Mouse (Mus musculus) C2C12 (cell line): ENCODE data around the gene Cep164. TPM values are rescaled to one million over a fixed set of nuclear protein-coding genes. Genes with fewer than 3 reads are reported as not detected.

Source experiments
- H3K27me3 ChIP-seq: one replicate; pipeline ENCODE4 v1.6.1; 2011; ENCODE audit not compliant: control insufficient read depth, insufficient read depth, insufficient read length
- H3K36me3 ChIP-seq: one replicate; pipeline ENCODE4 v1.6.1; 2011; ENCODE audit not compliant: control insufficient read depth, insufficient read depth
- H3K4me3 ChIP-seq: one replicate; pipeline ENCODE4 v1.5.1; 2011; ENCODE audit warnings: mild to moderate bottlenecking, control low read depth; ENCODE audit not compliant: poor library complexity, insufficient read depth, severe bottlenecking
- H3K79me2 ChIP-seq: one replicate; pipeline ENCODE4 v1.6.1; 2011; ENCODE audit not compliant: control insufficient read depth, insufficient read depth
- H3K79me3 ChIP-seq: one replicate; pipeline ENCODE4 v1.6.1; 2011; ENCODE audit warnings: low read depth, control low read depth
- H3ac ChIP-seq: one replicate; pipeline ENCODE3; 2011; ENCODE audit warnings: low read depth; ENCODE audit not compliant: control insufficient read depth, insufficient read length
- CEBPB ChIP-seq: IDR thresholded peaks from one replicate; pipeline ENCODE4 v1.6.1; 2011; ENCODE audit warnings: low read depth, mild to moderate bottlenecking, control low read depth, moderate library complexity
- CTCF ChIP-seq: IDR thresholded peaks from one replicate; pipeline ENCODE4 v1.5.1; 2011; ENCODE audit not compliant: control insufficient read depth, insufficient read depth, insufficient read length
- FOSL1 ChIP-seq: IDR thresholded peaks from one replicate; pipeline ENCODE4 v1.8.0; 2011; ENCODE audit warnings: mild to moderate bottlenecking, low read length; ENCODE audit not compliant: poor library complexity, insufficient read depth, severe bottlenecking
- MAX ChIP-seq: IDR thresholded peaks from one replicate; pipeline ENCODE4 v1.6.1; 2011; ENCODE audit warnings: mild to moderate bottlenecking, control low read depth
- MYOD1 ChIP-seq: IDR thresholded peaks from one replicate; pipeline ENCODE4 v1.6.1; 2011; ENCODE audit warnings: low read depth; ENCODE audit not compliant: control insufficient read depth, insufficient read length
- MYOG ChIP-seq: IDR thresholded peaks from one replicate; pipeline ENCODE4 v1.6.1; 2011; ENCODE audit not compliant: control insufficient read depth, insufficient read length; ENCODE audit errors: extremely low read depth
- USF1 ChIP-seq: IDR thresholded peaks from one replicate; pipeline ENCODE4 v1.6.1; 2011; ENCODE audit warnings: low read depth, mild to moderate bottlenecking, control low read depth, moderate library complexity
- polyA plus RNA-seq: library from polyadenylated mRNA; unstranded; fragments of >200 nt; fragmentation: generic; extraction: Trizol; gene quantifications from one replicate; pipeline ENCODE4 v1.2.1, GENCODE M21; 2012; ENCODE audit warnings: missing spikeins

Cep164 gene
- polyA plus RNA-seq, 1 experiment, result 12.7 TPM

DNA sequence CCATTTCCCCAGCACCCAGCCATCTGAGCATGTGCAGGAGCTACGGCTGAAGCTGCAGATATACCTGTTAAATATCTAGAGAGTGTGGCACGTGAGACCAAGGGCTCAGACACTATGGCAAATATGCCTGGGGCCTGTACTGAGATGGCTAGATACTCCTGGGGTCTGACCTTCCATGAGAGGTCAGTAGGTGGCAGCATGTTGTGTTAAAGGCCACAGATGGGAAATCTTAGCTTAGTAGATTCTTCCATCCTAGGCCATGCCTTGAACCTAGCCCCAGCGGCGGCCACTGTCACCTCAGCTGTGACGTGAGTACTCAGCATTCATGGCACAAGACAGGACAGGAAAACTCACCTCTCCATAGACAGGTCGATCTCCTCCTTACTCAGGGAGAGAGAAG lies 54.4 kb downstream of the Cep164 start:
- no peaks in the 10 kb centered on the region for H3K79me3 ChIP-seq
- TF ChIP-seq MYOD1 (no peak), CEBPB (no peak), CTCF (no peak), MAX (no peak), USF1 (no peak), FOSL1 (no peak), MYOG (no peak)
- H3K36me3 ChIP-seq, result peaks cover 5% of the 10 kb centered on the region

GRCm38 (mm10) chr9:45769596-45769995 lies 58.9 kb downstream of the Cep164 start:
- Histone ChIP-seq H3K4me3 (no peak overlapping the region), H3K79me2 (no peaks in the 10 kb centered on the region), H3K27me3 (no peaks in the 10 kb centered on the region), H3ac (no peak overlapping the region), H3K36me3 (peaks cover 8% of the 10 kb centered on the region), H3K79me3 (no peaks in the 10 kb centered on the region)
- TF ChIP-seq FOSL1, result no peak
- no peak for TF ChIP-seq CEBPB
- no peak for TF ChIP-seq MAX
- no peak for TF ChIP-seq CTCF
- TF ChIP-seq USF1, result no peak
- no peak for TF ChIP-seq MYOG
- no peak for TF ChIP-seq MYOD1

More for the DNA sequence above, 54.4 kb downstream of the Cep164 start:
- no peak overlapping the region for H3ac ChIP-seq
- no peaks in the 10 kb centered on the region for H3K79me2 ChIP-seq
- no peak overlapping the region for H3K4me3 ChIP-seq
- no peaks in the 10 kb centered on the region for H3K27me3 ChIP-seq

GRCm38 (mm10) chr9:45768421-45768820 lies 60.1 kb downstream of the Cep164 start:
- Histone ChIP-seq H3K27me3 (no peaks in the 10 kb centered on the region), H3K4me3 (no peak overlapping the region), H3K36me3 (peaks cover 8% of the 10 kb centered on the region), H3K79me2 (no peaks in the 10 kb centered on the region), H3K79me3 (no peaks in the 10 kb centered on the region), H3ac (no peak overlapping the region)
- no peak for TF ChIP-seq MYOD1
- no peak for TF ChIP-seq CEBPB
- no peak for TF ChIP-seq USF1
- TF ChIP-seq FOSL1, result no peak
- no peak for TF ChIP-seq MYOG
- no peak for TF ChIP-seq CTCF

- no peak for TF ChIP-seq MAX
- TF ChIP-seq CEBPB, result no peak
- TF ChIP-seq MYOG, result no peak
- TF ChIP-seq MYOD1, result no peak
- TF ChIP-seq FOSL1, result no peak
- no peak for TF ChIP-seq USF1
- TF ChIP-seq CTCF, result no peak
- H3K36me3 ChIP-seq, result peaks cover 8% of the 10 kb centered on the region
Observed at GRCm38 (mm10) chr9:45767155-45767554, 61.3 kb downstream of the Cep164 start.

DNA sequence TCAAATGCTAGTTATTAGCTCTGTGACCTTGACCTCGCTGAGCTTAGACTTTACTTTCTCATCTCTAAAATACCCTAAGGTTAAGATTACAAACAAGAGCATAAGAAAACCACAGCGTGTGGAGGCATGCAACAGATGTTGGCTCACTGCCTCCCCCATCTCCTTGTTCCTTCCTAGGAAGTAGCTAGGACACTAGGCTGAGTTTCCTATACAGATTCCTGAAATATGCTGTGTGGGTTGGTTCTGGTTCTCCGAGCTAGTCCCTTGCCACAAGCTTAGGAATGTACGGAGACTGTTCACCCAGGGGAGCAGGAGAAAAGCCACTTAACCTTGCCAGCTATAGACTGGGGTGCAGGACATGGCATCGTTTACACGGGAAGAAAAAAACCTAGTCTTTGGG lies 62.3 kb downstream of the Cep164 start:
- H3K27me3 ChIP-seq, result no peaks in the 10 kb centered on the region
- no peaks in the 10 kb centered on the region for H3K79me2 ChIP-seq
- H3K4me3 ChIP-seq, result no peak overlapping the region
- H3K79me3 ChIP-seq, result no peaks in the 10 kb centered on the region
- no peak overlapping the region for H3ac ChIP-seq
- peaks cover 3% of the 10 kb centered on the region for H3K36me3 ChIP-seq
- TF ChIP-seq MAX, result no peak
- no peak for TF ChIP-seq MYOG
- TF ChIP-seq CEBPB, result no peak
- no peak for TF ChIP-seq CTCF
- TF ChIP-seq FOSL1, result no peak
- no peak for TF ChIP-seq USF1
- TF ChIP-seq MYOD1, result no peak

More at GRCm38 (mm10) chr9:45767155-45767554, 61.3 kb downstream of the Cep164 start:
- no peaks in the 10 kb centered on the region for H3K79me2 ChIP-seq
- H3ac ChIP-seq, result no peak overlapping the region
- no peaks in the 10 kb centered on the region for H3K79me3 ChIP-seq
- no peaks in the 10 kb centered on the region for H3K27me3 ChIP-seq
- H3K4me3 ChIP-seq, result no peak overlapping the region
